Mouse (Mus musculus): ENCODE data around the gene Bean1. TPM values are rescaled to one million over a fixed set of nuclear protein-coding genes. Genes with fewer than 3 reads are reported as not detected.

Bean1 gene
- total and polyA plus RNA-seq, 3 experiments, result not detected

DNA sequence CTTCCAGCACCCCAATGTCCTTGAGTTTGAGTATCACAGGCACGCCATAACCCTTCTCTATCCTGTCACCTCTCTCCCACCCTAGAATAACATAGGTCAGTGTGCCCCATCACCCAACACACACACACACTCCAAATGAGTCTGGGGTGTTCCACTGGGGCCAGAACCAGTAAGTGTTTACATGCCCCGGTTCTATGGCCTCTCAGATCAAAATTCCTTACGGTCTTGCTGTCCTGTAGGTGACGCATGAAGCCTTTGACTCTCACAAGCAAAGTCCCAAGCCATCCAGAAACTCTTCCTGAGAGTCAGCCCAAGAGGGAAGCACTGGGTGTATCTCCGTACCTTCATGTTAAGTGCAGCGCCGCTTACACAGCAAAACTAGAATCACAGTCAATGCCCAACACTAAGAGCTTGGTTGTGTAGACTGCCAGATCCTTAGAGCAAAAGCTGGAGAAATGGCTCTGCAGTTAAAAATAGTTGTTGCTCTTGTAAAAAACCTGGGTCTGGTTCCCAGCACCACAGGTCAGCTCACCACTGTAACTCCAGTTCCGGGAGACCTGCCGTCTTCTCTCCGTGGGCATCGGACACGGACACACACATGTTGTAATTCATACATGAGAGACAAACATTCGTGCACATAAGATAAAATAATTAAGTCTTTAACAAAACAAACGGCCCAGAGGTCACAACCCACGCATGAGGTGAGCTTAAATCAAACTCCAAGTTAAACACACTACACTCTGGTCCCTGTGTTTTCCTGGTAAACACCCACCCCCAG, 23.3 kb upstream of the Bean1 start:
- Histone ChIP-seq H3K4me1 (ENCODE audit: control insufficient read depth in 1 of 2, insufficient read depth in 2 of 2, low read length in 2 of 2) (no peaks in the 10 kb centered on the region), H3K36me3 (ENCODE audit: control insufficient read depth in 1 of 2, insufficient read depth in 2 of 2, low read length in 2 of 2) (no peaks in the 10 kb centered on the region), H3K9ac (ENCODE audit: control insufficient read depth, low read depth, low read length, poor library complexity, severe bottlenecking) (no peak overlapping the region), H3K27ac (ENCODE audit: control insufficient read depth, low read depth, low read length) (no peak overlapping the region), H3K79me2 (ENCODE audit: control insufficient read depth, insufficient read depth, low read length, poor library complexity) (no peaks in the 10 kb centered on the region), H3K9me3 (replicated peaks; ENCODE audit: insufficient read depth, low read length) (no peaks in the 10 kb centered on the region), H3K4me3 (ENCODE audit: control insufficient read depth in 1 of 2, insufficient read depth in 1 of 2, low read depth in 2 of 2, low read length in 2 of 2) (no peak overlapping the region), H3K27me3 (ENCODE audit: control insufficient read depth in 1 of 2, insufficient read depth in 2 of 2, low read length in 2 of 2) (no peaks in the 10 kb centered on the region; a peak in 1 of 4 replicates)
- no peak for DNase-seq (ENCODE audit: low read depth, low spot score)
- TF ChIP-seq UBTF (IDR thresholded peaks at IDR 0.05; ENCODE audit: borderline replicate concordance, insufficient read depth, low read depth, low read length) (no peak), EP300 (IDR thresholded peaks at IDR 0.05; ENCODE audit: low read depth in 1 of 2, low read length in 2 of 2) (no peak), ZNF384 (IDR thresholded peaks at IDR 0.05; ENCODE audit: low read depth, low read length) (no peak), CHD2 (IDR thresholded peaks at IDR 0.05; ENCODE audit: low read length) (no peak), KAT2A (conservative IDR thresholded peaks at IDR 0.05; ENCODE audit: low read depth, low read length) (no peak)

DNA sequence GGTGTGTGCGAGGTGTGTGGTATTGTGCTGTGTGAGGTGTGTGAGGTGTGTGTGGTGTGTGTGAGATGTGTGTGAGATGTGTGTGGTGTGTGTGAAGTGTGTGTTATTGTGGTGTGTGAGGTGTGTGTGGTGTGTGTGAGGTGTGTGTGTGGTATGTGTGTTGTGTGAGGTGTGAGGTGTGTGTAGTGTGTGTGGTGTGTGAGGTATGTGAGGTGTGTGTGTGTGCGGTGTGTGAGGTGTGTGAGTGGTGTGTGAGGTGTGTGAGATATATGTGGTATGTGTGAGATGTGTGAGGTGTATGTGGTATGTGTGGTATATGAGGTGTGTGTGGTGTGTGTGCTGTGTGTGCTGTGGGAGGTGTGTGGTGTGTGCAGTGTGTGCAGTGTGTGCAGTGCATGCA, 22.3 kb upstream of the Bean1 start:
- TF ChIP-seq POLR2A (IDR thresholded peaks at IDR 0.05; ENCODE audit: control insufficient read depth in 1 of 2, insufficient read depth in 1 of 2, low read depth in 1 of 2, low read length in 2 of 2, poor library complexity in 1 of 2), result no peak
- TF ChIP-seq POLR2AphosphoS5 (IDR thresholded peaks at IDR 0.05; ENCODE audit: borderline replicate concordance, low read depth, low read length), result peak; percentile 33; the same call in 1 of the 2 replicates
- DNase-seq (ENCODE audit: low read depth, low spot score), result no peak
- H3K36me3 ChIP-seq (ENCODE audit: control insufficient read depth in 1 of 2, insufficient read depth in 2 of 2, low read length in 2 of 2), result no peaks in the 10 kb centered on the region
- H3K9me3 ChIP-seq (replicated peaks; ENCODE audit: insufficient read depth, low read length), result no peaks in the 10 kb centered on the region
- no peak overlapping the region for H3K4me3 ChIP-seq (ENCODE audit: control insufficient read depth in 1 of 2, insufficient read depth in 1 of 2, low read depth in 2 of 2, low read length in 2 of 2)
- no peaks in the 10 kb centered on the region; a peak in 1 of 4 replicates for H3K27me3 ChIP-seq (ENCODE audit: control insufficient read depth in 1 of 2, insufficient read depth in 2 of 2, low read length in 2 of 2)
- no peak overlapping the region for H3K27ac ChIP-seq (ENCODE audit: control insufficient read depth, low read depth, low read length)
- H3K9ac ChIP-seq (ENCODE audit: control insufficient read depth, low read depth, low read length, poor library complexity, severe bottlenecking), result no peak overlapping the region
- H3K4me1 ChIP-seq (ENCODE audit: control insufficient read depth in 1 of 2, insufficient read depth in 2 of 2, low read length in 2 of 2), result no peaks in the 10 kb centered on the region
- H3K79me2 ChIP-seq (ENCODE audit: control insufficient read depth, insufficient read depth, low read length, poor library complexity), result no peaks in the 10 kb centered on the region

GRCm38 (mm10) chr8:104160731-104161130, 9.5 kb upstream of the Bean1 start:
- no peak overlapping the region for H3K27ac ChIP-seq (ENCODE audit: control insufficient read depth, low read depth, low read length)
- no peak overlapping the region for H3K9ac ChIP-seq (ENCODE audit: control insufficient read depth, low read depth, low read length, poor library complexity, severe bottlenecking)
- TF ChIP-seq MAFK (IDR thresholded peaks at IDR 0.05; ENCODE audit: borderline replicate concordance, low read depth, low read length) (no peak), ZNF384 (IDR thresholded peaks at IDR 0.05; ENCODE audit: low read depth, low read length) (no peak), POLR2AphosphoS2 (IDR thresholded peaks at IDR 0.05; ENCODE audit: low read length) (no peak), KAT2A (conservative IDR thresholded peaks at IDR 0.05; ENCODE audit: low read depth, low read length) (no peak), HCFC1 (IDR thresholded peaks at IDR 0.05; ENCODE audit: low read depth, low read length) (no peak), SIN3A (IDR thresholded peaks at IDR 0.05; ENCODE audit: low read length) (no peak), NRF1 (IDR thresholded peaks at IDR 0.05; ENCODE audit: insufficient read depth, low read depth, low read length, poor library complexity, severe bottlenecking) (no peak), USF1 (IDR thresholded peaks at IDR 0.05; ENCODE audit: low read depth, low read length) (no peak), USF2 (IDR thresholded peaks at IDR 0.05; ENCODE audit: borderline replicate concordance in 1 of 2, insufficient read depth in 1 of 2, low read depth in 1 of 2, low read length in 2 of 2) (no peak), CHD2 (IDR thresholded peaks at IDR 0.05; ENCODE audit: low read length) (no peak), GATA1 (IDR thresholded peaks at IDR 0.05; ENCODE audit: low read depth, low read length) (no peak), ELF1 (IDR thresholded peaks at IDR 0.05; ENCODE audit: low read depth, low read length) (no peak), MAZ (IDR thresholded peaks at IDR 0.05; ENCODE audit: low read depth, low read length) (no peak), CHD1 (IDR thresholded peaks at IDR 0.05; ENCODE audit: low read depth, low read length) (no peak), TBP (IDR thresholded peaks at IDR 0.05; ENCODE audit: low read depth, low read length) (no peak), E2F4 (IDR thresholded peaks at IDR 0.05; ENCODE audit: borderline replicate concordance, low read depth, low read length) (no peak)
- H3K4me3 ChIP-seq (ENCODE audit: control insufficient read depth in 1 of 2, insufficient read depth in 1 of 2, low read depth in 2 of 2, low read length in 2 of 2), result no peak overlapping the region
- H3K79me2 ChIP-seq (ENCODE audit: control insufficient read depth, insufficient read depth, low read length, poor library complexity), result no peaks in the 10 kb centered on the region
- no peak for DNase-seq (ENCODE audit: low read depth, low spot score)
- no peaks in the 10 kb centered on the region for H3K4me1 ChIP-seq (ENCODE audit: control insufficient read depth in 1 of 2, insufficient read depth in 2 of 2, low read length in 2 of 2)
- no peaks in the 10 kb centered on the region for H3K27me3 ChIP-seq (ENCODE audit: control insufficient read depth in 1 of 2, insufficient read depth in 2 of 2, low read length in 2 of 2)
- H3K9me3 ChIP-seq (replicated peaks; ENCODE audit: insufficient read depth, low read length), result no peaks in the 10 kb centered on the region
- no peaks in the 10 kb centered on the region for H3K36me3 ChIP-seq (ENCODE audit: control insufficient read depth in 1 of 2, insufficient read depth in 2 of 2, low read length in 2 of 2)
